Mouse (Mus musculus): ENCODE results near the gene Nkx2-3. TPM values are rescaled to one million over a fixed set of nuclear protein-coding genes. Genes with fewer than 3 reads are reported as not detected.
A peak's percentile ranks its signal among the peaks of the same experiment; 100 is the strongest.

The Nkx2-3 gene
- total RNA-seq, 1 experiment from 2014 or later = 28.7 TPM

- no peak for ATAC-seq (replicated peaks in 1 of 2; ENCODE audit: insufficient read depth in 1 of 2, low FRiP score in 2 of 2, low TSS enrichment in 1 of 2, low read depth in 1 of 2, poor library complexity in 2 of 2, severe bottlenecking in 2 of 2)
Observed at GRCm38 (mm10) chr19:43647261-43647660, 35.1 kb downstream of the Nkx2-3 start.

- peak; percentile 66 to 68 for ATAC-seq (replicated peaks in 1 of 2; ENCODE audit: insufficient read depth in 1 of 2, low FRiP score in 2 of 2, low TSS enrichment in 1 of 2, low read depth in 1 of 2, poor library complexity in 2 of 2, severe bottlenecking in 2 of 2)
Observed at GRCm38 (mm10) chr19:43648343-43648742, 36.2 kb downstream of the Nkx2-3 start.

GRCm38 (mm10) chr19:43651241-43651785 lies 39.2 kb downstream of the Nkx2-3 start:
- no peak for ATAC-seq (replicated peaks in 1 of 2; ENCODE audit: insufficient read depth in 1 of 2, low FRiP score in 2 of 2, low TSS enrichment in 1 of 2, low read depth in 1 of 2, poor library complexity in 2 of 2, severe bottlenecking in 2 of 2)

GRCm38 (mm10) chr19:43655735-43656492 lies 43.8 kb downstream of the Nkx2-3 start:
- ATAC-seq (replicated peaks in 1 of 2; ENCODE audit: insufficient read depth in 1 of 2, low FRiP score in 2 of 2, low TSS enrichment in 1 of 2, low read depth in 1 of 2, poor library complexity in 2 of 2, severe bottlenecking in 2 of 2) = peak; percentile 80

GRCm38 (mm10) chr19:43659632-43660031 lies 47.5 kb downstream of the Nkx2-3 start:
- peak; percentile 6 to 48; a peak in 1 of 4 replicates for ATAC-seq (replicated peaks in 1 of 2; ENCODE audit: insufficient read depth in 1 of 2, low FRiP score in 2 of 2, low TSS enrichment in 1 of 2, low read depth in 1 of 2, poor library complexity in 2 of 2, severe bottlenecking in 2 of 2)

- ATAC-seq (replicated peaks in 1 of 2; ENCODE audit: insufficient read depth in 1 of 2, low FRiP score in 2 of 2, low TSS enrichment in 1 of 2, low read depth in 1 of 2, poor library complexity in 2 of 2, severe bottlenecking in 2 of 2) = no peak
Observed at GRCm38 (mm10) chr19:43660774-43661173, 48.6 kb downstream of the Nkx2-3 start.

GRCm38 (mm10) chr19:43662176-43662967 lies 50.2 kb downstream of the Nkx2-3 start:
- no peak for ATAC-seq (replicated peaks in 1 of 2; ENCODE audit: insufficient read depth in 1 of 2, low FRiP score in 2 of 2, low TSS enrichment in 1 of 2, low read depth in 1 of 2, poor library complexity in 2 of 2, severe bottlenecking in 2 of 2)

GRCm38 (mm10) chr19:43663471-43663870 lies 51.3 kb downstream of the Nkx2-3 start:
- ATAC-seq (replicated peaks in 1 of 2; ENCODE audit: insufficient read depth in 1 of 2, low FRiP score in 2 of 2, low TSS enrichment in 1 of 2, low read depth in 1 of 2, poor library complexity in 2 of 2, severe bottlenecking in 2 of 2) = no peak

Other genes starting within 250 kb of the Nkx2-3 start
- 0.05 TPM in 1 of 2 replicates, not detected in the other for gene Hpse2, start 224.0 kb upstream of the Nkx2-3 start, total RNA-seq (2017)
- not detected in 2 replicates for gene Cnnm1, start 171.9 kb upstream of the Nkx2-3 start, total RNA-seq (2017)
- 8.7 and 12.5 TPM in 2 replicates for gene Got1, start 87.7 kb upstream of the Nkx2-3 start, total RNA-seq (2017)
- gene Slc25a28, start 62.6 kb downstream of the Nkx2-3 start, total RNA-seq (2017) = 44.4 and 47.1 TPM in 2 replicates
- gene Entpd7, start 77.3 kb downstream of the Nkx2-3 start, total RNA-seq (2017) = 3.8 and 5.4 TPM in 2 replicates
- gene Cutc, start 140.7 kb downstream of the Nkx2-3 start, total RNA-seq (2017) = 20.9 and 33.3 TPM in 2 replicates
- gene Cox15, start 140.7 kb downstream of the Nkx2-3 start, total RNA-seq (2017) = 14.4 and 15.1 TPM in 2 replicates
- gene Abcc2, start 169.9 kb downstream of the Nkx2-3 start, total RNA-seq (2017) = 0.88 TPM in 1 of 2 replicates, not detected in the other

All from hematopoietic stem cell, adult 5-6 weeks (primary cell).